In the genomic region with DNA sequence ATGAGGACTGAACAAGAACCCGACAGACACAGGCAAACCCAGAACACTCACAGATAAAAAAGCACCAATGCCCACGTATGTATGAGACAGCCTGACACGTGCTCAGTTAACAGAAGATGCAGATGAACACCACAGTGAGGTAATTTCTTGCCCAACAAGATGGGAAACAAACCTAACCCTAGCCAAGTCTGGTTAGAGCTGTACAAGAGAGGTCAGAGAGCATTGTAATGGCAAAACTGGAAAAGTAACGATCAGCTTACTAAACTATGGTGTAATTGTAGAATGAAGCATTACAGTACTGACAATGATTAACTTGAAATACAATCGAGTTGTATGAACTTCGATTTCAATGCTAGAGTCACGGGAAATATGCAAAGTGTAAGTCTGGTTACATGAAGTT, we compare ENCODE assay signal across 26 mouse cellular contexts. TPM values are rescaled to one million over a fixed set of nuclear protein-coding genes. Genes with fewer than 3 reads are reported as not detected.
"Had no signal": no experiment of that assay in that cellular context is flagged by ENCODE, and none has a peak within 500 bp of the region (broad histone marks: within the 10 kb centered on the region; RNA-seq: fewer than 3 reads in every experiment).

No protein-coding gene starts in this region.

- H3K27me3 ChIP-seq: heart, embryonic 13.5 days; heart, embryonic 15.5 days; hindbrain, embryonic 12.5 days; intestine, embryonic 15.5 days; limb, embryonic 12.5 days; liver, embryonic 13.5 days; liver, embryonic 15.5 days had no signal

- H3K9me3 ChIP-seq: heart, embryonic 13.5 days; heart, embryonic 15.5 days; hindbrain, embryonic 10.5 days; hindbrain, embryonic 12.5 days; intestine, embryonic 15.5 days; limb, embryonic 10.5 days; limb, embryonic 12.5 days; liver, embryonic 13.5 days; liver, embryonic 15.5 days had no signal

- ATAC-seq: forebrain, embryonic 16.5 days; hindbrain, embryonic 16.5 days; inflammation-experienced regulatory T-cells, adult 6 months; intestine, embryonic 15.5 days; intestine, postnatal 0 days had no signal

- H3K4me1 ChIP-seq: hindbrain, embryonic 10.5 days; hindbrain, embryonic 12.5 days; intestine, embryonic 15.5 days; limb, embryonic 10.5 days; limb, embryonic 12.5 days; liver, embryonic 13.5 days; liver, embryonic 15.5 days had no signal

- H3K27ac ChIP-seq: gastrocnemius, adult 2 months; heart, adult 2 months; heart, embryonic 13.5 days; heart, embryonic 15.5 days; hindbrain, embryonic 10.5 days; hindbrain, embryonic 12.5 days; hindbrain, embryonic 14.5 days; intestine, embryonic 15.5 days; kidney, postnatal 0 days; layer of hippocampus, adult 2 months; left cerebral cortex, adult 2 months; limb, embryonic 10.5 days; limb, embryonic 12.5 days; liver, embryonic 13.5 days; liver, embryonic 15.5 days had no signal

- H3K9ac ChIP-seq: heart, embryonic 13.5 days; heart, embryonic 15.5 days; hindbrain, embryonic 12.5 days; hindbrain, embryonic 14.5 days; intestine, embryonic 15.5 days; limb, embryonic 12.5 days; liver, embryonic 13.5 days; liver, embryonic 15.5 days had no signal

- H3K36me3 ChIP-seq: heart, embryonic 13.5 days; heart, embryonic 15.5 days; hindbrain, embryonic 10.5 days; hindbrain, embryonic 12.5 days; intestine, embryonic 15.5 days; limb, embryonic 10.5 days; limb, embryonic 12.5 days; liver, embryonic 13.5 days; liver, embryonic 15.5 days had no signal

- DNase-seq: gastrocnemius, adult 2 months; gastrocnemius, postnatal 10 days; gastrocnemius, postnatal 25 days; heart, adult 2 months; heart, postnatal 4 days; kidney, postnatal 4 days; liver, embryonic 13.5 days; lung, adult 2 months had no signal

- H3K4me2 ChIP-seq: heart, embryonic 11.5 days; heart, embryonic 13.5 days; heart, embryonic 15.5 days; hindbrain, embryonic 12.5 days; hindbrain, embryonic 14.5 days; intestine, embryonic 15.5 days; limb, embryonic 12.5 days; liver, embryonic 13.5 days; liver, embryonic 15.5 days had no signal

- H3K4me3 ChIP-seq: gastrocnemius, adult 2 months; heart, adult 2 months; heart, embryonic 13.5 days; heart, embryonic 15.5 days; hindbrain, embryonic 10.5 days; hindbrain, embryonic 12.5 days; intestine, embryonic 15.5 days; layer of hippocampus, adult 2 months; left cerebral cortex, adult 2 months; limb, embryonic 10.5 days; limb, embryonic 12.5 days; liver, embryonic 13.5 days; liver, embryonic 15.5 days had no signal

RNA-seq across cellular contexts. Expression of a gene that starts 45.0 kb away (rescaled TPM):
- total RNA-seq: granulocyte monocyte progenitor cell, adult 5-6 weeks had no signal
- polyA plus RNA-seq: inflammation-experienced regulatory T-cells, adult 6 months had no signal
